Mouse (Mus musculus): ENCODE data around the gene Pitpnm2. TPM values are rescaled to one million over a fixed set of nuclear protein-coding genes. Genes with fewer than 3 reads are reported as not detected.

Gene Pitpnm2
- polyA plus RNA-seq, 1 experiment from 2014 or later = 4.2 TPM

DNA sequence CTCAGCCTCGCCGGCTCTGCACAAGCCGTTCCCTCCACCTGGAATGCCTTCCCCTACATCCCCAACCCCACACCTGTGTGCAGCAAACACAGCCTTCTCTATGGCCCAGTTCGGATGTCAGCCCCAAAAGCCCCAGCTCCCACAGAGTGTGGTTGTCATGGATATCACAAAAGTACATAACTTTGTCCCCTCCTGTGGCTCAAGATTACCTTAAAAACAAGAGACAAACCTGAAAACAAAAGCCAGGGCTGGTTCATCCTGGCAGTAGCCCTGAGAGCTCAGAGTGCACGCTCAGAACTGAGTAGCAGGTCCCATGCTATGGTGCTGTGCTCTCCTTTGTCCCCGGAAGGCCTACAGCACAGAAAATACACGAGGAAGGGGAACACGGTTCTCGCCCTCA is 44.3 kb downstream of the Pitpnm2 start:
- Histone ChIP-seq H3K27ac (no peak overlapping the region), H3K4me2 (replicated peaks) (no peak overlapping the region), H3K4me1 (peaks cover 32% of the 10 kb centered on the region), H3K36me3 (peaks cover under 1% of the 10 kb centered on the region; the same call in 1 of the 2 replicates), H3K9ac (0 out of 2 replicates have a peak overlapping the region, but pooled peaks have one; percentile 25), H3K4me3 (no peak overlapping the region), H3K9me3 (no peaks in the 10 kb centered on the region), H3K27me3 (no peaks in the 10 kb centered on the region)
- 77% methylated on average over 9 of the region's 9 CpGs for WGBS
- no peak for ATAC-seq (ENCODE audit: low FRiP score, low read depth)

DNA sequence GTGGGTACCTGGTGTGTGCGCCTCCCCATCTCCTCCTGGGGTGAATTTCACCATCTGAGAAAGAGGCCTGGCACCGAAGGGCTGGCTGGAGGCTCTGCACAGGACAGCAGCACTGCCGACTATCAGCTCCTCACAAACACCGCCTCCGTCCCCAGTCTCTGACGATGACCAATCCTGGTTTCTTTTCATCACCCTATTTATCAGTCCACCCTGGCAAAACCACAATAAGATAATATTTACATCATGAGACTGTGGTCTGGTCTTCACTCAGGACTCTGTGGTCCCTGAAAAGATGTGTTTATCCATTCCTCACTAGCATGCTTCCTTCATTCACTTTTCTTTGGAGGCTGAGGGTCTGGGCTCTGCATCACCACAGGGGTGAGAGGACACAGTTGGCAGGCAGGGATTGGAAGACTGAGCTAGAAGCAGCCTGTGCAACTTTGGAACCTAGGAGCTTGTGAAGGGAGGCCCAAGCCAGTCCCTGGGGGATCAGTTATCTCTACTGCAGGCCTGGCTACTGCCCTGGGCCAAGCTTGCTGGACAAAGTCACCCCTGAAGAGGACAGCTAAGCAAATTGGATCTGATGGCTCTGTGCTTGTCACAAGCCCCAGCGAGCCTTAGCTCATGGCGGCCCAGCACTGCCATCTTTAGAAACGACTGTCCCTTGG is 45.3 kb downstream of the Pitpnm2 start:
- no peaks in the 10 kb centered on the region for H3K27me3 ChIP-seq
- no peak overlapping the region for H3K4me3 ChIP-seq
- WGBS = 90% methylated on average over 9 of the region's 9 CpGs
- no peak overlapping the region for H3K27ac ChIP-seq
- H3K4me2 ChIP-seq (replicated peaks) = no peak overlapping the region
- no peak for ATAC-seq (ENCODE audit: low FRiP score, low read depth)
- no peak overlapping the region for H3K9ac ChIP-seq
- H3K9me3 ChIP-seq = no peaks in the 10 kb centered on the region
- peaks cover 32% of the 10 kb centered on the region for H3K4me1 ChIP-seq
- no peaks in the 10 kb centered on the region for H3K36me3 ChIP-seq

GRCm38 (mm10) chr5:124203251-124203650 is 46.3 kb downstream of the Pitpnm2 start:
- WGBS = 89% methylated on average over 4 of the region's 4 CpGs
- Histone ChIP-seq H3K9ac (no peak overlapping the region), H3K4me3 (no peak overlapping the region), H3K27me3 (no peaks in the 10 kb centered on the region), H3K27ac (no peak overlapping the region; the same call in 1 of the 2 replicates), H3K4me1 (peaks cover 31% of the 10 kb centered on the region), H3K9me3 (no peaks in the 10 kb centered on the region), H3K4me2 (replicated peaks) (no peak overlapping the region), H3K36me3 (no peaks in the 10 kb centered on the region)
- ATAC-seq (ENCODE audit: low FRiP score, low read depth) = no peak

DNA sequence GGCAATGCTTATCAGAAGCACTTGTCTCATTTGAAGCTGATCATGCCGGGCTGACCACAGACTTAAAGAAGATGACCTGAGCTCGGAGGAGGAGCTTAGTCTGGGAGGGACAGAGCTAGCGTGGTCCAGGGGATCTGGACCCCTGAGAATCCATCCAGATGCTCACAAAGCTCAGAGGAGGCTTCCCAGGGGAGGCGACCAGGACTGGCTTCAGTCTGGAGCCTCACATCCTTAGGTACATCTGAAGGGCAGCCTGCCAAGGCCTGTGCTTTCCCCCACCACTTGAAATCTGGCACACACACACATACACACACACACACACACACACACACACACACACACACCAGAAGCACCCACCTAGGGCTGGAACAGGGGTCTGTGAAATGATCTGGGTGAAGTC is 47.5 kb downstream of the Pitpnm2 start:
- H3K27me3 ChIP-seq = no peaks in the 10 kb centered on the region
- H3K36me3 ChIP-seq = no peaks in the 10 kb centered on the region
- H3K4me1 ChIP-seq = peaks cover 22% of the 10 kb centered on the region
- no peak for ATAC-seq (ENCODE audit: low FRiP score, low read depth)
- no peak overlapping the region for H3K4me3 ChIP-seq
- no peak overlapping the region for H3K27ac ChIP-seq
- no peaks in the 10 kb centered on the region for H3K9me3 ChIP-seq
- H3K9ac ChIP-seq = no peak overlapping the region
- 57% methylated on average over 4 of the region's 4 CpGs for WGBS
- H3K4me2 ChIP-seq (replicated peaks) = no peak overlapping the region

- Histone ChIP-seq H3K9me3 (no peaks in the 10 kb centered on the region), H3K27me3 (no peaks in the 10 kb centered on the region), H3K4me2 (replicated peaks) (no peak overlapping the region), H3K9ac (no peak overlapping the region), H3K27ac (no peak overlapping the region), H3K4me3 (no peak overlapping the region), H3K4me1 (peaks cover 17% of the 10 kb centered on the region), H3K36me3 (no peaks in the 10 kb centered on the region)
- 68% methylated on average over 2 of the region's 2 CpGs for WGBS
- ATAC-seq (ENCODE audit: low FRiP score, low read depth) = no peak
Measured at GRCm38 (mm10) chr5:124201564-124201963, 48.0 kb downstream of the Pitpnm2 start.

- H3K27me3 ChIP-seq = no peaks in the 10 kb centered on the region
- H3K27ac ChIP-seq = no peak overlapping the region
- no peak overlapping the region for H3K9ac ChIP-seq
- H3K9me3 ChIP-seq = no peaks in the 10 kb centered on the region
- no peak overlapping the region for H3K4me2 ChIP-seq (replicated peaks)
- WGBS = 70% methylated on average over 5 of the region's 5 CpGs
- H3K4me3 ChIP-seq = no peak overlapping the region
- ATAC-seq (ENCODE audit: low FRiP score, low read depth) = no peak
- H3K36me3 ChIP-seq = no peaks in the 10 kb centered on the region
- H3K4me1 ChIP-seq = peaks cover 9% of the 10 kb centered on the region
Measured at GRCm38 (mm10) chr5:124200844-124201243, 48.7 kb downstream of the Pitpnm2 start.

- Histone ChIP-seq H3K27me3 (no peaks in the 10 kb centered on the region), H3K4me3 (no peak overlapping the region), H3K4me1 (peaks cover 6% of the 10 kb centered on the region; the same call in 1 of the 2 replicates), H3K36me3 (no peaks in the 10 kb centered on the region), H3K27ac (no peak overlapping the region), H3K9ac (no peak overlapping the region), H3K9me3 (no peaks in the 10 kb centered on the region), H3K4me2 (replicated peaks) (no peak overlapping the region)
- 74% methylated on average over 5 of the region's 5 CpGs for WGBS
- no peak for ATAC-seq (ENCODE audit: low FRiP score, low read depth)
Measured at GRCm38 (mm10) chr5:124199168-124199567, 50.4 kb downstream of the Pitpnm2 start.

GRCm38 (mm10) chr5:124198473-124198872 is 51.1 kb downstream of the Pitpnm2 start:
- no peak for ATAC-seq (ENCODE audit: low FRiP score, low read depth)
- 66% methylated on average over 7 of the region's 7 CpGs for WGBS

GRCm38 (mm10) chr5:124196082-124196481 is 53.5 kb downstream of the Pitpnm2 start:
- Histone ChIP-seq H3K36me3 (no peaks in the 10 kb centered on the region), H3K27ac (no peak overlapping the region), H3K9me3 (no peaks in the 10 kb centered on the region), H3K4me3 (no peak overlapping the region), H3K4me2 (replicated peaks) (no peak overlapping the region), H3K27me3 (no peaks in the 10 kb centered on the region), H3K9ac (no peak overlapping the region), H3K4me1 (peaks cover 32% of the 10 kb centered on the region)
- 92% methylated on average over 4 of the region's 4 CpGs for WGBS
- no peak for ATAC-seq (ENCODE audit: low FRiP score, low read depth)

More at GRCm38 (mm10) chr5:124198473-124198872, 51.1 kb downstream of the Pitpnm2 start:
- Histone ChIP-seq H3K9me3 (no peaks in the 10 kb centered on the region), H3K27ac (no peak overlapping the region), H3K36me3 (no peaks in the 10 kb centered on the region), H3K9ac (no peak overlapping the region), H3K4me3 (no peak overlapping the region), H3K4me2 (replicated peaks) (no peak overlapping the region), H3K27me3 (no peaks in the 10 kb centered on the region), H3K4me1 (peaks cover 13% of the 10 kb centered on the region)

DNA sequence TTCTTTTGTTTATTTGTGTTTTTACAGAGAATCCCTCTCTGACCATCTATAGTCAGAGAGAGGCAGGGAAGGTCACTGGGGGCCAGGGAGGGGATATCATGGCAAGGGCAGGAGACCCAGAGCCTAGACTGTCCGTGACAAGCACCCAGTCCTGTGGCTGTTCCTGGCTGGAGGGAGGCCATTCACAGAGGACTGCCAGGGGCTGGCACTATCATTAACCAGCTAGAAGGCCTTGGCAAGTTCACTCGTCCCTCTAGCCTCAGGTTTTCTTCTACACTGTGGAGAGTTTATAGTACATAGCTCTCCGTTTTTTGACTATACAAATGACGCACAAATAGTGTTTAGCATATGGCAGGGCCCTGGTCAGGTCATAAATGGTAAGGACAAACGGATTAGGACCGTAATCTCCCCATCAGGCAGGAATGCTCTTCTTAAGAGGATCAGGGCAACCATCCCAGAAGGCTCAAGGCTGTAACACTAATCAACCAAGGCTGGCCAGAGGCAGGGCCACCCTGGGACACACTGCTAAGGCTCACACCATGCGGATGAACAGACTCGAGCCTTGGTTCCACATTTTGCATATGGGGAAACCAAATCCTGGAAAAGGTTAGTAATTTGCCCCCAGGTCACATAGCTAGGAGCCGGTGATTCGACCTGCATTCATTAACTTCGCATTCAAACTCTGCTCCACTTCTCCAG is 55.0 kb downstream of the Pitpnm2 start:
- Histone ChIP-seq H3K4me2 (replicated peaks) (no peak overlapping the region), H3K36me3 (no peaks in the 10 kb centered on the region), H3K9me3 (no peaks in the 10 kb centered on the region), H3K27ac (no peak overlapping the region), H3K27me3 (no peaks in the 10 kb centered on the region), H3K4me3 (no peak overlapping the region), H3K4me1 (peaks cover 43% of the 10 kb centered on the region), H3K9ac (no peak overlapping the region)
- no peak for ATAC-seq (ENCODE audit: low FRiP score, low read depth)
- WGBS = 57% methylated on average over 11 of the region's 11 CpGs

DNA sequence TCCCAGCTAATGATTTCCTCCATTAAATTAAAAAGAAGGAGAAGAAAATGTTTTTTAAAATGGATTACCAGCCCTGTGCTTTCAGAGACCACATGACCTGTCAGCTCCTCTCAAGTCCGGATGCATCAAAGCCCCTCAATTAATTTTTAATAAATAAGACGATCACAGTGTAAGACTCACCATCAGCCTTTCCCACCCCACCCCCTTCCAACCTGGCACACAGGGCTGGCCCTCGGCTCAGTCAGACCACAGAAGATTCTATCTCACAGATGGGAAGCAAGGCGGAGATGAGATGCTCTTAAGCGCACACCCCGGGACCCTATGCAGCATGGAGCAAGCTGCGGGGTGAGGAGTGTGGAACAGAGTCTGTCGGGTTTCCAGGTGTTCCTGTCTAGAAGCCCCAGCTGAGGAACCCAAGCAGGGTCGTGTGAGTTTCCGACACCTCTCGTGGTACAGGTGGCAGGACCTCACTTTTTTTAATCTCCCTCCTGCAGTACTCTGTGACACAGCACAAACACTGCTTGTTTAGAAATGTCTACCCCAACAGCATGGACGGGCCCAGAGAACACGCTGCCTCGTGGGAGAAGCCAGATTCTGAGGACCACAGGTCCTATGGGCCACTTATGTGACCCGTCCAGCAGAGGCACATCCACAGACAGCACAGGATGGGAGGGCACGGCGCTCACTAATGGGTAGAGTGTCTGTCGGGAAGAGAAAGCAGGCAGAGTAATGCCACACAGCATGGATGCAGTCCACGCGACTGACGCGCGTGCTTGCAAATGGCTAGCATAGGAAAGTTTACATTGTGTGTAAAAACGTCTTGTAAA is 56.1 kb downstream of the Pitpnm2 start:
- Histone ChIP-seq H3K9me3 (no peaks in the 10 kb centered on the region), H3K36me3 (no peaks in the 10 kb centered on the region), H3K4me2 (replicated peaks) (no peak overlapping the region), H3K4me3 (no peak overlapping the region), H3K4me1 (peaks cover 43% of the 10 kb centered on the region), H3K9ac (no peak overlapping the region; the same call in 1 of the 2 replicates), H3K27ac (no peak overlapping the region), H3K27me3 (no peaks in the 10 kb centered on the region)
- ATAC-seq (ENCODE audit: low FRiP score, low read depth) = no peak
- 72% methylated on average over 24 of the region's 24 CpGs for WGBS

DNA sequence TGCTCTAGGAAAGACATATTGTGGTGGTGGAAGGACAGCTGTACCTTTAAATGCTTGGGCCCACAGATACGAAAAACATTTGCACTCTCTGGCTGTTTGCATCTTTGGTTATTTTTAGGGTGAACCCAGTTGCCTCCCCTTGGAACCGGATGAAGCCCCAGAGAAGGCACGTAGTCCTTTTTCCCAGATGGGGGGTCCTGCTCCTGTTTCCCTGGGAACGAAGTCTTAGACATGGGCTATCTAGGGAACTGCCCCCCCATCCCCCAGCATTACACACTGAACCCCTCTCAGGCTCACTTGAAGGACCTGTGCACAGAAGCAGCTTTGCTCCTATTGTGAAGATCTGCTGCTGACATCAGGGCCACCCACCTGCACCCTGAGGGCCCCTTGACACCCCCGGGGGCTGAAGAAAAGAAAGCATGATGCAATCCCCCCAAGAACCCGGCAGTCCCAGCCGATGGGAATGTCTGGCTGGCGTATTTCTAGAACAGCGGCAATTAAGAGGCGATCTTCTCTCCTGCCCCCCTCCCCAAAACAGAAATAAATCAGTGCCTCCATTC is 56.8 kb downstream of the Pitpnm2 start:
- ATAC-seq (ENCODE audit: low FRiP score, low read depth) = no peak

More for the DNA sequence above, 56.8 kb downstream of the Pitpnm2 start:
- Histone ChIP-seq H3K27me3 (peaks cover 3% of the 10 kb centered on the region; the same call in 1 of the 2 replicates), H3K4me3 (no peak overlapping the region), H3K9me3 (no peaks in the 10 kb centered on the region), H3K4me1 (peaks cover 47% of the 10 kb centered on the region), H3K4me2 (replicated peaks) (no peak overlapping the region), H3K27ac (peak overlapping the region; percentile 59; the same call in 1 of the 2 replicates), H3K36me3 (no peaks in the 10 kb centered on the region), H3K9ac (no peak overlapping the region)
- 59% methylated on average over 10 of the region's 10 CpGs for WGBS

Data from limb, embryonic 13.5 days (tissue).